Mouse (Mus musculus): ENCODE results near the gene Sf3b6. TPM values are rescaled to one million over a fixed set of nuclear protein-coding genes. Genes with fewer than 3 reads are reported as not detected.

Sf3b6 gene
- polyA plus RNA-seq, 1 experiment from 2014 or later = 302 TPM

DNA sequence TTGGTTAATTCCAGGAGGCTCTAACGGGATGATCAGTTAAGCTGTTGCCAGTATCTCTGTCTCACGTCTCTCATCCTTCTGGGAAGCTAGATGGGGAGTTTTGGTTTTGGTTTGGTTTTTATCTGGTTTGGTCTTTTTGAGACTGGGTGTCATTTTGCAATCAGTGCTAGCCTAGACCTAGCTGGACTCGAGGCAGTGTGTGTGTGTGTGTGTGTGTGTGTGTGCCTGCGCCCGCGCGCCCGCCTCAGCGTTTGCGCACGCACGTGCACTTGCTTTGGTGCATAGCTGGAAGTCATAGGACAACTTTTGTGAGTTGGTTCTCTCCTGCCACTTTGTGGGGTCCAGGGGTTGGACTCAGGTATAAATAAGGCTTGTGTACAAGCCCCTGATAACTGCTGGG, 26.4 kb downstream of the Sf3b6 start:
- H3K4me3 ChIP-seq (ENCODE audit: low read depth, low read length) = peak overlapping the region; percentile 67
- H3K36me3 ChIP-seq (ENCODE audit: control insufficient read depth, insufficient read depth, low read length) = no peaks in the 10 kb centered on the region; the same call in 1 of the 2 replicates
- DNase-seq (ENCODE audit: low spot score) (peak; percentile 74), ATAC-seq (replicated peaks; ENCODE audit: low FRiP score) (peak; percentile 65)
- WGBS = 1% methylated on average over 12 of the region's 12 CpGs
- H3K27ac ChIP-seq (ENCODE audit: low read depth, low read length) = 0 out of 2 replicates have a peak overlapping the region, but pooled peaks have one; percentile 46
- H3K9me3 ChIP-seq (ENCODE audit: control insufficient read depth, low read length) = no peaks in the 10 kb centered on the region
- peaks cover 19% of the 10 kb centered on the region for H3K4me1 ChIP-seq (replicated peaks; ENCODE audit: control insufficient read depth, insufficient read depth, low read length)
- H3K9ac ChIP-seq (ENCODE audit: low read depth, low read length) = peak overlapping the region; percentile 57
- peak overlapping the region; percentile 80 for H3K4me2 ChIP-seq
- H3K27me3 ChIP-seq (replicated peaks; ENCODE audit: control insufficient read depth, insufficient read depth, low read length) = no peaks in the 10 kb centered on the region

DNA sequence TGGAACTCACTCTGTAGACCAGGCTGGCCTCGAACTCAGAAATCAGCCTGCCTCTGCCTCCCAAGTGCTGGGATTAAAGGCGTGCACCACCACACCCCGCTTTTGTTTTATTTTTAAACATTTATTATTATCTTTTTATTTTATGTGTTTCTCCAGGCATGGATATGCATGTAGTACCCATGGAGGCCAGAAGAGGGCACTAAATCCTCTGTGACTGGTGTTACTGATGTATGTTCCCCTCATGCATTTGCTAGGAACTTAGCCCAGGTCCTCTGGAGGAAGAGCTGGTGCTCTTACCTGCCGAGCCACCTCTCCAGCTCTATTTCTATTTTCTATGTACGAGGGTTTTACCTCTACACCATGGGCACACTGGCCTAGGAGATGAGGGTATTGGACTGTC, 38.8 kb downstream of the Sf3b6 start:
- no peak for ATAC-seq (replicated peaks; ENCODE audit: low FRiP score)
- Histone ChIP-seq H3K9me3 (ENCODE audit: control insufficient read depth, low read length) (no peaks in the 10 kb centered on the region), H3K4me3 (ENCODE audit: low read depth, low read length) (no peak overlapping the region), H3K4me2 (no peak overlapping the region), H3K36me3 (ENCODE audit: control insufficient read depth, insufficient read depth, low read length) (peaks cover 19% of the 10 kb centered on the region), H3K4me1 (replicated peaks; ENCODE audit: control insufficient read depth, insufficient read depth, low read length) (peaks cover 5% of the 10 kb centered on the region; the same call in 1 of the 2 replicates), H3K27me3 (replicated peaks; ENCODE audit: control insufficient read depth, insufficient read depth, low read length) (no peaks in the 10 kb centered on the region), H3K27ac (ENCODE audit: low read depth, low read length) (no peak overlapping the region), H3K9ac (ENCODE audit: low read depth, low read length) (no peak overlapping the region)
- no peak for DNase-seq (ENCODE audit: low spot score)
- 93% methylated on average over 5 of the region's 5 CpGs for WGBS

GRCm38 (mm10) chr12:4856834-4857233, 39.5 kb downstream of the Sf3b6 start:
- no peak overlapping the region for H3K4me3 ChIP-seq (ENCODE audit: low read depth, low read length)
- WGBS = 86% methylated on average over 2 of the region's 2 CpGs
- H3K36me3 ChIP-seq (ENCODE audit: control insufficient read depth, insufficient read depth, low read length) = peaks cover 23% of the 10 kb centered on the region
- H3K27ac ChIP-seq (ENCODE audit: low read depth, low read length) = no peak overlapping the region
- peaks cover 5% of the 10 kb centered on the region; the same call in 1 of the 2 replicates for H3K4me1 ChIP-seq (replicated peaks; ENCODE audit: control insufficient read depth, insufficient read depth, low read length)
- no peak for ATAC-seq (replicated peaks; ENCODE audit: low FRiP score)
- DNase-seq (ENCODE audit: low spot score) = no peak
- H3K9ac ChIP-seq (ENCODE audit: low read depth, low read length) = no peak overlapping the region
- H3K4me2 ChIP-seq = no peak overlapping the region
- H3K9me3 ChIP-seq (ENCODE audit: control insufficient read depth, low read length) = no peaks in the 10 kb centered on the region
- no peaks in the 10 kb centered on the region for H3K27me3 ChIP-seq (replicated peaks; ENCODE audit: control insufficient read depth, insufficient read depth, low read length)

DNA sequence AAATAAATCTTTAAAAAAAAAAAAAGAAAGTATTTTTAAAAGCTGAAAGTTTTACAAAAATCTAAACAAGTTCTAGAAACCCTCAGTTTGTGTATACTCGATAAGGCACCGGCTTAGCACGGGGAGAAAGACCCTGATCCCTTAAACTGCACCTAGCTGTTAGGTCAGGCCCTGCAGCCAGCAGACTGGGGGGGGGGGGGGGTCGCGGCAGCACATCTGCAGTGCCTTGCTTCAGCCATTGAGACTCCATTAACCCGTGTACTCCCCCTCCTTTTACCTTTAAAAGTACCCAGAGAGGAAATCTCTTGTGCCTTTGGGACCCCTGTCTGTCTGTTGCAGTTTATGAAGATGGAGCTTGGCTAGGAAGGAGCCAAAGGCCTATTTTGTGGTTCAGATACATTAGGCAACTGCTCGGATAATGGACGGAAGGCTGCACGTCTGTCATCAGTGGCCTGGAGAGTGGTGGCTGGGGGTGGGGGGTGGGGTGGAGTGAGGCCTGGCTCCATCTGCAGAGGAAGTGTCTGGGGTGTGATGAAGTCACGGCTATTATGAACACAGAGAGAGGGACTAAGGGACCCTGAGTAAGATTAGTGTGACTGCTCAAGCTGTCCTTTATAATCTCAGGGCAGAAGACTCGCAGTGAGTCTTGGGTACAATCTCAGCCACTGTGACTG, 42.0 kb downstream of the Sf3b6 start:
- no peak overlapping the region for H3K27ac ChIP-seq (ENCODE audit: low read depth, low read length)
- no peak overlapping the region for H3K4me2 ChIP-seq
- H3K9me3 ChIP-seq (ENCODE audit: control insufficient read depth, low read length) = no peaks in the 10 kb centered on the region
- H3K4me3 ChIP-seq (ENCODE audit: low read depth, low read length) = no peak overlapping the region
- 38% methylated on average over 11 of the region's 11 CpGs for WGBS
- H3K9ac ChIP-seq (ENCODE audit: low read depth, low read length) = no peak overlapping the region
- H3K36me3 ChIP-seq (ENCODE audit: control insufficient read depth, insufficient read depth, low read length) = peaks cover 22% of the 10 kb centered on the region
- peaks cover 5% of the 10 kb centered on the region for H3K4me1 ChIP-seq (replicated peaks; ENCODE audit: control insufficient read depth, insufficient read depth, low read length)
- ATAC-seq (replicated peaks; ENCODE audit: low FRiP score) = peak; percentile 53
- no peaks in the 10 kb centered on the region for H3K27me3 ChIP-seq (replicated peaks; ENCODE audit: control insufficient read depth, insufficient read depth, low read length)
- no peak for DNase-seq (ENCODE audit: low spot score)

DNA sequence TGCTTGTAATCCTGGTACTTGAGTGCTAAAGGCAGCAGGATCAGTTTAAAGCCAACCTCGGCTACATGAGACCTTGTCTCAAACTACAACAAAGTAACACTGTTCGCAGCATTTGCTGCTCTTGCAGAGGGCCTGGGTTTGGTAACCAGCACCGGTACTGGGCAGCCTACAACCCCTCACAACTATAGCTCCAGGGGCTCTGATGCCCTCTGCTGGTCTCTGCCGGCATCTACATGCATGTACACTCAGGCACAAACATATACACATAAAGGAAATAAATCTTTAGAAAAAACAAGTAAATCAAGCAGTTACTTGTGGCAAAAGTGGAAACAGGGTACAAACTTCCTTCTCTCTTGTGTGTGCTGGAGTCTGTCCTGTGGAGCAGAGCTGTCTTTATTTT, 45.3 kb downstream of the Sf3b6 start:
- Histone ChIP-seq H3K4me3 (ENCODE audit: low read depth, low read length) (no peak overlapping the region), H3K27ac (ENCODE audit: low read depth, low read length) (no peak overlapping the region), H3K4me1 (replicated peaks; ENCODE audit: control insufficient read depth, insufficient read depth, low read length) (peaks cover 5% of the 10 kb centered on the region), H3K4me2 (no peak overlapping the region), H3K36me3 (ENCODE audit: control insufficient read depth, insufficient read depth, low read length) (peaks cover 27% of the 10 kb centered on the region; the same call in 1 of the 2 replicates), H3K27me3 (replicated peaks; ENCODE audit: control insufficient read depth, insufficient read depth, low read length) (no peaks in the 10 kb centered on the region), H3K9ac (ENCODE audit: low read depth, low read length) (no peak overlapping the region), H3K9me3 (ENCODE audit: control insufficient read depth, low read length) (no peaks in the 10 kb centered on the region)
- DNase-seq (ENCODE audit: low spot score) (peak; percentile 31), ATAC-seq (replicated peaks; ENCODE audit: low FRiP score) (no peak)
- 87% methylated on average over 4 of the region's 4 CpGs for WGBS

- Histone ChIP-seq H3K27me3 (replicated peaks; ENCODE audit: control insufficient read depth, insufficient read depth, low read length) (no peaks in the 10 kb centered on the region), H3K9me3 (ENCODE audit: control insufficient read depth, low read length) (no peaks in the 10 kb centered on the region), H3K27ac (ENCODE audit: low read depth, low read length) (no peak overlapping the region), H3K4me3 (ENCODE audit: low read depth, low read length) (no peak overlapping the region), H3K9ac (ENCODE audit: low read depth, low read length) (no peak overlapping the region), H3K4me2 (no peak overlapping the region), H3K4me1 (replicated peaks; ENCODE audit: control insufficient read depth, insufficient read depth, low read length) (peaks cover 7% of the 10 kb centered on the region), H3K36me3 (ENCODE audit: control insufficient read depth, insufficient read depth, low read length) (peaks cover 29% of the 10 kb centered on the region; the same call in 1 of the 2 replicates)
- no peak for DNase-seq (ENCODE audit: low spot score)
- 81% methylated on average over 4 of the region's 4 CpGs for WGBS
- ATAC-seq (replicated peaks; ENCODE audit: low FRiP score) = no peak
Measured at GRCm38 (mm10) chr12:4863654-4864337, 46.5 kb downstream of the Sf3b6 start.

GRCm38 (mm10) chr12:4864338-4864690, 47.0 kb downstream of the Sf3b6 start:
- peak; percentile 31 for DNase-seq (ENCODE audit: low spot score)
- H3K4me2 ChIP-seq = no peak overlapping the region
- H3K4me3 ChIP-seq (ENCODE audit: low read depth, low read length) = no peak overlapping the region
- peaks cover 11% of the 10 kb centered on the region for H3K4me1 ChIP-seq (replicated peaks; ENCODE audit: control insufficient read depth, insufficient read depth, low read length)
- no peak for ATAC-seq (replicated peaks; ENCODE audit: low FRiP score)
- no peaks in the 10 kb centered on the region for H3K27me3 ChIP-seq (replicated peaks; ENCODE audit: control insufficient read depth, insufficient read depth, low read length)
- peaks cover 30% of the 10 kb centered on the region; the same call in 1 of the 2 replicates for H3K36me3 ChIP-seq (ENCODE audit: control insufficient read depth, insufficient read depth, low read length)
- H3K9me3 ChIP-seq (ENCODE audit: control insufficient read depth, low read length) = no peaks in the 10 kb centered on the region
- H3K27ac ChIP-seq (ENCODE audit: low read depth, low read length) = no peak overlapping the region
- 77% methylated on average over 4 of the region's 4 CpGs for WGBS
- H3K9ac ChIP-seq (ENCODE audit: low read depth, low read length) = no peak overlapping the region

DNA sequence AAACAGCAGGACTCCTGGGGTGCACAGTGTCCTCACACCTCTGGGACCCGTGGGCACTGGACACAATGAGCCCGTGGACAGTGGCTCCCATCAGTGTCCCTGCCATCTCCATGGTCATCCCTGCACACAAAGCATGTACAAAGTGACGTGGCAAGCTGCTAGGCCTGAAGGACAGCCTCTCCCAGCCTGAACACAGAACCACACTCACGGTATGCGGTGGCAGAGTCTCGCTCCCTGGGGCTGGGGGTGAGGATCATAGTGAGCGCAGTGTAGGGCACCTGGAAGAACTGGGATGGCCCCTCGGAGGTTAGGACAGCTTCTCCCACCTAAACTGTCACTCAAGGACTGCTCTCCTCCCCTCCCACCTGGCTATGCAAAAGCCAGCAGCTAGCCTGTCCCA, 51.6 kb downstream of the Sf3b6 start:
- DNase-seq (ENCODE audit: low spot score) = no peak
- H3K27ac ChIP-seq (ENCODE audit: low read depth, low read length) = no peak overlapping the region
- 86% methylated on average over 8 of the region's 8 CpGs for WGBS
- no peaks in the 10 kb centered on the region for H3K27me3 ChIP-seq (replicated peaks; ENCODE audit: control insufficient read depth, insufficient read depth, low read length)
- no peak for ATAC-seq (replicated peaks; ENCODE audit: low FRiP score)
- H3K9me3 ChIP-seq (ENCODE audit: control insufficient read depth, low read length) = no peaks in the 10 kb centered on the region
- no peak overlapping the region for H3K4me2 ChIP-seq
- no peak overlapping the region for H3K4me3 ChIP-seq (ENCODE audit: low read depth, low read length)
- H3K36me3 ChIP-seq (ENCODE audit: control insufficient read depth, insufficient read depth, low read length) = peaks cover 21% of the 10 kb centered on the region; the same call in 1 of the 2 replicates
- no peak overlapping the region for H3K9ac ChIP-seq (ENCODE audit: low read depth, low read length)
- H3K4me1 ChIP-seq (replicated peaks; ENCODE audit: control insufficient read depth, insufficient read depth, low read length) = peaks cover 17% of the 10 kb centered on the region
